Mouse (Mus musculus): ENCODE data around the gene Deaf1. TPM values are rescaled to one million over a fixed set of nuclear protein-coding genes. Genes with fewer than 3 reads are reported as not detected.

The Deaf1 gene
- total RNA-seq, 2 experiments from 2014 or later, result 13.3 to 14.0 TPM

GRCm38 (mm10) chr7:141315076-141315475 lies 12.4 kb downstream of the Deaf1 start:
- Histone ChIP-seq H3K27ac (no peak overlapping the region), H3K4me3 (no peak overlapping the region)
- intact Hi-C loops (cut with DNase I), result no loop called here
- TF ChIP-seq CTCF (IDR thresholded peaks at IDR 0.05), result no peak
- no peak for DNase-seq

GRCm38 (mm10) chr7:141314416-141314815 lies 13.1 kb downstream of the Deaf1 start:
- intact Hi-C loops (cut with DNase I), result no loop called here
- no peak for DNase-seq
- H3K4me3 ChIP-seq, result no peak overlapping the region
- TF ChIP-seq CTCF (IDR thresholded peaks at IDR 0.05), result no peak
- H3K27ac ChIP-seq, result no peak overlapping the region

- Histone ChIP-seq H3K27ac (no peak overlapping the region), H3K4me3 (no peak overlapping the region)
- intact Hi-C loops (cut with DNase I), result no loop called here
- DNase-seq, result no peak
- TF ChIP-seq CTCF (IDR thresholded peaks at IDR 0.05), result no peak
These were observed 23.0 kb downstream of the Deaf1 start for GRCm38 (mm10) chr7:141304537-141304936.

GRCm38 (mm10) chr7:141302702-141303268 lies 24.7 kb downstream of the Deaf1 start:
- H3K27ac ChIP-seq, result no peak overlapping the region
- DNase-seq, result no peak
- TF ChIP-seq CTCF (IDR thresholded peaks at IDR 0.05), result no peak
- intact Hi-C loops (cut with DNase I), result no loop called here
- H3K4me3 ChIP-seq, result no peak overlapping the region

GRCm38 (mm10) chr7:141301386-141301785 lies 26.1 kb downstream of the Deaf1 start:
- TF ChIP-seq CTCF (IDR thresholded peaks at IDR 0.05), result no peak
- intact Hi-C loops (cut with DNase I), result no loop called here
- no peak overlapping the region for H3K27ac ChIP-seq
- no peak for DNase-seq
- no peak overlapping the region for H3K4me3 ChIP-seq

GRCm38 (mm10) chr7:141299175-141299574 lies 28.3 kb downstream of the Deaf1 start:
- Histone ChIP-seq H3K27ac (no peak overlapping the region), H3K4me3 (no peak overlapping the region)
- TF ChIP-seq CTCF (IDR thresholded peaks at IDR 0.05), result no peak
- intact Hi-C loops (cut with DNase I), result no loop called here
- no peak for DNase-seq

GRCm38 (mm10) chr7:141297926-141298650 lies 29.4 kb downstream of the Deaf1 start:
- DNase-seq, result no peak
- intact Hi-C loops (cut with DNase I), result no loop called here
- no peak for TF ChIP-seq CTCF (IDR thresholded peaks at IDR 0.05)
- Histone ChIP-seq H3K4me3 (no peak overlapping the region), H3K27ac (no peak overlapping the region)

- DNase-seq, result no peak
- intact Hi-C loops (cut with DNase I), result no loop called here
- no peak for TF ChIP-seq CTCF (IDR thresholded peaks at IDR 0.05)
- Histone ChIP-seq H3K27ac (no peak overlapping the region), H3K4me3 (peak overlapping the region; percentile 60)
These were observed 33.0 kb downstream of the Deaf1 start for GRCm38 (mm10) chr7:141294479-141294878.

- peak; percentile 64 for DNase-seq
- no peak overlapping the region for H3K27ac ChIP-seq
- peak overlapping the region; percentile 60 for H3K4me3 ChIP-seq
- intact Hi-C loops (cut with DNase I), result no loop called here
- peak; percentile 17; the same call in 1 of the 2 replicates for TF ChIP-seq CTCF (IDR thresholded peaks at IDR 0.05)
These were observed 33.5 kb downstream of the Deaf1 start for GRCm38 (mm10) chr7:141293852-141294471.

- Histone ChIP-seq H3K4me3 (no peak overlapping the region), H3K27ac (no peak overlapping the region)
- no peak for DNase-seq
- intact Hi-C loops (cut with DNase I), result no loop called here
- no peak for TF ChIP-seq CTCF (IDR thresholded peaks at IDR 0.05)
These were observed 34.7 kb downstream of the Deaf1 start for GRCm38 (mm10) chr7:141292583-141293388.

- Histone ChIP-seq H3K4me3 (peak within 1 kb of the TSS; percentile 60), H3K27ac (no peak within 1 kb of the TSS)
- DNase-seq, result no peak
- intact Hi-C loops (cut with DNase I), result no loop called here
- TF ChIP-seq CTCF (IDR thresholded peaks at IDR 0.05), result no peak
These were observed 35.4 kb downstream of the Deaf1 start, which contains the start of gene Drd4 for GRCm38 (mm10) chr7:141291921-141292582. Gene Drd4 (plus strand): TSS chr7:141292006.

- Histone ChIP-seq H3K4me3 (no peak overlapping the region), H3K27ac (no peak overlapping the region)
- TF ChIP-seq CTCF (IDR thresholded peaks at IDR 0.05), result no peak
- no peak for DNase-seq
- intact Hi-C loops (cut with DNase I), result no loop called here
These were observed 39.4 kb downstream of the Deaf1 start for GRCm38 (mm10) chr7:141288042-141288441.
